Mouse (Mus musculus) lung, embryonic 16.5 days (tissue): Measurements from ENCODE around the gene Rps6ka1. TPM values are rescaled to one million over a fixed set of nuclear protein-coding genes. Genes with fewer than 3 reads are reported as not detected.
A peak's percentile ranks its signal among the peaks of the same experiment; 100 is the strongest.
"Not testable (repeated sequence)": the region's sequence is repeated elsewhere in the genome, so short reads cannot be mapped to it uniquely, and the experiment has no call there.

Source experiments
- ATAC-seq: fragments of 200-750 bp; cut with Nextera tagmentation; 2 replicates; pipeline ENCODE4 v1.8.0; 2017; ENCODE audit warnings: low read depth, mild to moderate bottlenecking, moderate library complexity
- H3K27ac ChIP-seq: fragments of 300-500 bp; sonication (generic); 2 replicates; pipeline ENCODE4 v1.5.1; 2014; ENCODE audit warnings: mild to moderate bottlenecking, control low read depth, low read length
- H3K27me3 ChIP-seq: fragments of 300-500 bp; sonication (generic); 2 replicates; pipeline ENCODE4 v1.6.1; 2014; ENCODE audit warnings: low read depth, low read length, mixed read lengths; ENCODE audit not compliant: control insufficient read depth, insufficient read depth
- H3K36me3 ChIP-seq: fragments of 300-500 bp; sonication (generic); 2 replicates; pipeline ENCODE4 v1.6.1; 2014; ENCODE audit warnings: low read length; ENCODE audit not compliant: control insufficient read depth, insufficient read depth
- H3K4me1 ChIP-seq: fragments of 300-500 bp; sonication (generic); replicated peaks from 2 replicates; pipeline ENCODE4 v1.6.1; 2014; ENCODE audit warnings: low read length, mixed read lengths; ENCODE audit not compliant: control insufficient read depth, insufficient read depth
- H3K4me2 ChIP-seq: fragments of 300-500 bp; sonication (generic); 2 replicates; pipeline ENCODE4 v1.6.1; 2014; ENCODE audit warnings: low read depth, low read length, control low read depth
- H3K4me3 ChIP-seq: fragments of 300-500 bp; sonication (generic); 2 replicates; pipeline ENCODE4 v1.5.1; 2014; ENCODE audit warnings: mild to moderate bottlenecking, low read length, control low read depth
- H3K9ac ChIP-seq: fragments of 300-500 bp; sonication (generic); 2 replicates; pipeline ENCODE4 v1.6.1; 2014; ENCODE audit warnings: low read length, control low read depth
- H3K9me3 ChIP-seq: fragments of 300-500 bp; sonication (generic); 2 replicates; pipeline ENCODE4 v1.6.1; 2016; ENCODE audit warnings: low read length; ENCODE audit not compliant: control insufficient read depth
- WGBS: fragments of 180-500 bp; shearing (Covaris S2); extraction: QIAGEN DNeasy Blood & Tissue Kit; methylation state at CpG from one replicate; pipeline ENCODE4 v1.1.7; 2014; 5-methylcytosine and 5-hydroxymethylcytosine counted together
- polyA plus RNA-seq: library from polyadenylated mRNA; unstranded; fragments of >200 nt; fragmentation: Nextera tagmentation; extraction: Ambion mirVana; gene quantifications from 2 replicates; pipeline ENCODE4 v1.2.1, GENCODE M21; 2015

The Rps6ka1 gene
- polyA plus RNA-seq, 1 experiment from 2014 or later, result 46.1 TPM

GRCm38 (mm10) chr4:133910236-133911211, 22.9 kb upstream of the Rps6ka1 start:
- ATAC-seq, result peak; percentile 94
- H3K36me3 ChIP-seq, result no peaks in the 10 kb centered on the region
- no peaks in the 10 kb centered on the region for H3K9me3 ChIP-seq
- no peaks in the 10 kb centered on the region for H3K27me3 ChIP-seq
- H3K4me1 ChIP-seq, result peaks cover 7% of the 10 kb centered on the region
- H3K27ac ChIP-seq, result peak overlapping the region; percentile 88
- peak overlapping the region; percentile 74 for H3K4me2 ChIP-seq
- H3K9ac ChIP-seq, result peak overlapping the region; percentile 65
- WGBS, result under 1% methylated on average over 57 of the region's 57 CpGs
- H3K4me3 ChIP-seq, result peak overlapping the region; percentile 54

- Histone ChIP-seq H3K36me3 (no peaks in the 10 kb centered on the region), H3K4me2 (no peak overlapping the region), H3K9ac (0 out of 2 replicates have a peak overlapping the region, but pooled peaks have one; percentile 23), H3K4me3 (no peak overlapping the region), H3K27ac (peak overlapping the region; percentile 69), H3K27me3 (no peaks in the 10 kb centered on the region), H3K4me1 (peaks cover 7% of the 10 kb centered on the region), H3K9me3 (no peaks in the 10 kb centered on the region)
- 82% methylated on average over 6 of the region's 6 CpGs for WGBS
- no peak for ATAC-seq
These were observed 20.5 kb upstream of the Rps6ka1 start for GRCm38 (mm10) chr4:133908051-133908450.

- ATAC-seq, result no peak
- WGBS, result 49% methylated on average over 4 of the region's 4 CpGs
- Histone ChIP-seq H3K36me3 (no peaks in the 10 kb centered on the region), H3K4me1 (peaks cover 7% of the 10 kb centered on the region), H3K27ac (peak overlapping the region; percentile 22; the same call in 1 of the 2 replicates), H3K9ac (no peak overlapping the region), H3K4me2 (no peak overlapping the region), H3K4me3 (no peak overlapping the region), H3K9me3 (no peaks in the 10 kb centered on the region), H3K27me3 (no peaks in the 10 kb centered on the region)
These were observed 19.5 kb upstream of the Rps6ka1 start for GRCm38 (mm10) chr4:133907086-133907485.

- not testable (repeated sequence) for H3K36me3 ChIP-seq, H3K9ac ChIP-seq, H3K4me1 ChIP-seq, H3K27me3 ChIP-seq, H3K4me3 ChIP-seq, H3K4me2 ChIP-seq, H3K27ac ChIP-seq, H3K9me3 ChIP-seq, ATAC-seq
- WGBS, result 88% methylated on average over 4 of the region's 5 CpGs
These were observed 18.7 kb upstream of the Rps6ka1 start for GRCm38 (mm10) chr4:133906336-133906735.

- no peaks in the 10 kb centered on the region for H3K9me3 ChIP-seq
- no peak overlapping the region for H3K4me2 ChIP-seq
- H3K36me3 ChIP-seq, result no peaks in the 10 kb centered on the region
- no peak overlapping the region for H3K4me3 ChIP-seq
- H3K4me1 ChIP-seq, result 0 out of 2 replicates have a peak, but pooled peaks cover 2% of the 10 kb centered on the region
- no peak for ATAC-seq
- H3K27me3 ChIP-seq, result no peaks in the 10 kb centered on the region
- no peak overlapping the region for H3K9ac ChIP-seq
- no peak overlapping the region for H3K27ac ChIP-seq
- 63% methylated on average over 7 of the region's 7 CpGs for WGBS
These were observed 17.6 kb upstream of the Rps6ka1 start for GRCm38 (mm10) chr4:133905167-133905566.

- no peak for ATAC-seq
- H3K4me2 ChIP-seq, result no peak overlapping the region
- no peak overlapping the region for H3K9ac ChIP-seq
- H3K4me3 ChIP-seq, result no peak overlapping the region
- no peaks in the 10 kb centered on the region for H3K9me3 ChIP-seq
- 70% methylated on average over 8 of the region's 8 CpGs for WGBS
- H3K36me3 ChIP-seq, result no peaks in the 10 kb centered on the region
- no peaks in the 10 kb centered on the region for H3K4me1 ChIP-seq
- no peak overlapping the region for H3K27ac ChIP-seq
- no peaks in the 10 kb centered on the region for H3K27me3 ChIP-seq
These were observed 16.7 kb upstream of the Rps6ka1 start for GRCm38 (mm10) chr4:133904326-133904725.

GRCm38 (mm10) chr4:133903372-133903771, 15.8 kb upstream of the Rps6ka1 start:
- Histone ChIP-seq H3K27ac (peak overlapping the region; percentile 15; the same call in 1 of the 2 replicates), H3K36me3 (no peaks in the 10 kb centered on the region), H3K9ac (no peak overlapping the region), H3K4me1 (peaks cover 5% of the 10 kb centered on the region), H3K27me3 (no peaks in the 10 kb centered on the region), H3K9me3 (no peaks in the 10 kb centered on the region), H3K4me2 (no peak overlapping the region), H3K4me3 (no peak overlapping the region)
- 45% methylated on average over 7 of the region's 7 CpGs for WGBS
- peak; percentile 40; the same call in 1 of the 2 replicates for ATAC-seq

GRCm38 (mm10) chr4:133902510-133902909, 14.9 kb upstream of the Rps6ka1 start:
- Histone ChIP-seq H3K4me2 (no peak overlapping the region), H3K36me3 (no peaks in the 10 kb centered on the region), H3K27ac (no peak overlapping the region), H3K27me3 (no peaks in the 10 kb centered on the region), H3K4me1 (peaks cover 7% of the 10 kb centered on the region), H3K9me3 (no peaks in the 10 kb centered on the region), H3K4me3 (no peak overlapping the region), H3K9ac (no peak overlapping the region)
- no peak for ATAC-seq
- WGBS, result 89% methylated on average over 2 of the region's 2 CpGs

- WGBS, result 82% methylated on average over 6 of the region's 6 CpGs
- Histone ChIP-seq H3K27ac (no peak overlapping the region), H3K36me3 (no peaks in the 10 kb centered on the region), H3K4me3 (no peak overlapping the region), H3K9me3 (peaks cover 3% of the 10 kb centered on the region; the same call in 1 of the 2 replicates), H3K9ac (no peak overlapping the region), H3K27me3 (no peaks in the 10 kb centered on the region), H3K4me1 (peaks cover 7% of the 10 kb centered on the region), H3K4me2 (no peak overlapping the region)
- no peak for ATAC-seq
These were observed 13.3 kb upstream of the Rps6ka1 start for GRCm38 (mm10) chr4:133900887-133901286.
